In the genomic region with DNA sequence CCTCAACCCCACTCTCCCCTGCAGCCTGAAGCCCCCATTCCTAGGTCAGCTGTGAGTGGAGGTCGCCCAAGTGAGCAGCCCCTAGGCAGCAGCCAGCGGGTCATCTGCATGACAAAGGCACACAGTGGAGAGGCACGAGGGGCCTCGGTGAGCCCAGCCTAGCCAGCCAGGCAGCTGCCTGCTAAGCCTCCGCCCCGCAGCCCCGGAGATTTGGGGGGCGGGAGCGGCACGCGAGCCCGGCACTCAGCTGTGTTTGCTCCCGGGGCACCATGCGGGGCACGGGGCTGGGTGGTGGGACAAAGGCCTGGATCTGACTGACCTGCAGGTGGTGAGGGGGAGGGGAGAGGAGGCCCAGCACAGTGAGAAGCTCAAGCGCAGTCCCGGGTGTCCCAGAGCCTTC, we compare ENCODE assay signal across 11 mouse cellular contexts. TPM values are rescaled to one million over a fixed set of nuclear protein-coding genes. Genes with fewer than 3 reads are reported as not detected.
DNase-seq lines count a peak whose midpoint lies in the region; ATAC-seq and TF ChIP-seq lines count a peak whose summit lies in the region.
"Had no signal": no experiment of that assay in that cellular context is flagged by ENCODE, and none has a peak within 500 bp of the region (broad histone marks: within the 10 kb centered on the region; RNA-seq: fewer than 3 reads in every experiment).

No protein-coding gene starts in this region.

- no peak overlapping the region for H3K27ac ChIP-seq in liver, embryonic 12.5 days
- H3K27ac ChIP-seq in liver, postnatal 0 days (ENCODE audit: low read depth) = no peak overlapping the region
- H3K27ac ChIP-seq in forebrain, embryonic 11.5 days (ENCODE audit: low read depth, low read length) = no peak overlapping the region
- H3K27ac ChIP-seq in limb, embryonic 14.5 days (replicated peaks; ENCODE audit: low read depth, low read length) = no peak overlapping the region
- no peak overlapping the region for H3K27ac ChIP-seq in stomach, embryonic 15.5 days

- TF ChIP-seq POLR2A in limb, embryonic 14.5 days (IDR thresholded peaks at IDR 0.05; ENCODE audit: borderline replicate concordance, extremely low read depth, insufficient read depth, insufficient read length) = no peak

- TF ChIP-seq CTCF in liver, postnatal 0 days (IDR thresholded peaks at IDR 0.05; ENCODE audit: low read depth) = no peak

- no peak for TF ChIP-seq EP300 in liver, postnatal 0 days (IDR thresholded peaks at IDR 0.05; ENCODE audit: low read depth)

- peaks cover 95% of the 10 kb centered on the region for H3K27me3 ChIP-seq in liver, embryonic 12.5 days (replicated peaks)
- H3K27me3 ChIP-seq in liver, postnatal 0 days (ENCODE audit: insufficient read depth, low read length) = peaks cover 23% of the 10 kb centered on the region
- peaks cover 17% of the 10 kb centered on the region for H3K27me3 ChIP-seq in forebrain, embryonic 11.5 days (ENCODE audit: control insufficient read depth, insufficient read depth, low read length)
- H3K27me3 ChIP-seq in limb, embryonic 14.5 days (ENCODE audit: control insufficient read depth, insufficient read depth, low read length) = no peaks in the 10 kb centered on the region
- H3K27me3 ChIP-seq in stomach, embryonic 15.5 days (replicated peaks) = 0 out of 2 replicates have a peak, but pooled peaks cover 4% of the 10 kb centered on the region

- no peak for ATAC-seq in liver, embryonic 12.5 days
- no peak for ATAC-seq in liver, postnatal 0 days
- peak; percentile 87 for ATAC-seq in forebrain, embryonic 11.5 days (replicated peaks; ENCODE audit: low FRiP score)
- ATAC-seq in limb, embryonic 14.5 days (ENCODE audit: low FRiP score, low read depth) = 0 out of 2 replicates have a peak, but pooled peaks have one; percentile 23
- no peak for ATAC-seq in stomach, embryonic 15.5 days (ENCODE audit: insufficient read depth, low FRiP score, low read depth)
- ATAC-seq: lung, postnatal 0 days had no signal

- peak overlapping the region; percentile 35 for H3K4me2 ChIP-seq in liver, embryonic 12.5 days
- no peak overlapping the region for H3K4me2 ChIP-seq in liver, postnatal 0 days (ENCODE audit: low read depth, low read length)
- peak overlapping the region; percentile 56 for H3K4me2 ChIP-seq in forebrain, embryonic 11.5 days (ENCODE audit: low read depth, low read length, severe bottlenecking)
- peak overlapping the region; percentile 30; the same call in 1 of the 2 replicates for H3K4me2 ChIP-seq in limb, embryonic 14.5 days (replicated peaks; ENCODE audit: low read depth, low read length, severe bottlenecking)
- peak overlapping the region; percentile 41 for H3K4me2 ChIP-seq in stomach, embryonic 15.5 days

- no peaks in the 10 kb centered on the region for H3K36me3 ChIP-seq in liver, embryonic 12.5 days
- no peaks in the 10 kb centered on the region for H3K36me3 ChIP-seq in liver, postnatal 0 days (replicated peaks; ENCODE audit: insufficient read depth, low read length)
- H3K36me3 ChIP-seq in forebrain, embryonic 11.5 days (ENCODE audit: control insufficient read depth, insufficient read depth, low read length) = no peaks in the 10 kb centered on the region
- H3K36me3 ChIP-seq in limb, embryonic 14.5 days (ENCODE audit: control insufficient read depth, insufficient read depth, low read length) = no peaks in the 10 kb centered on the region
- H3K36me3 ChIP-seq in stomach, embryonic 15.5 days = no peaks in the 10 kb centered on the region

- H3K4me1 ChIP-seq in liver, embryonic 12.5 days = peaks cover 12% of the 10 kb centered on the region
- H3K4me1 ChIP-seq in liver, postnatal 0 days (ENCODE audit: insufficient read depth) = peaks cover 3% of the 10 kb centered on the region; the same call in 1 of the 2 replicates
- H3K4me1 ChIP-seq in forebrain, embryonic 11.5 days (replicated peaks; ENCODE audit: control insufficient read depth, insufficient read depth, low read length) = peaks cover 14% of the 10 kb centered on the region
- H3K4me1 ChIP-seq in limb, embryonic 14.5 days (ENCODE audit: control insufficient read depth, insufficient read depth, low read length) = peaks cover 2% of the 10 kb centered on the region; the same call in 1 of the 2 replicates
- peaks cover 15% of the 10 kb centered on the region for H3K4me1 ChIP-seq in stomach, embryonic 15.5 days

- no peak overlapping the region for H3K9ac ChIP-seq in liver, embryonic 12.5 days
- H3K9ac ChIP-seq in liver, postnatal 0 days (replicated peaks) = no peak overlapping the region
- H3K9ac ChIP-seq in forebrain, embryonic 11.5 days (ENCODE audit: low read length) = peak overlapping the region; percentile 28; the same call in 1 of the 2 replicates
- H3K9ac ChIP-seq in limb, embryonic 14.5 days (ENCODE audit: low read depth, low read length, severe bottlenecking) = peak overlapping the region; percentile 40
- no peak overlapping the region; the same call in 1 of the 2 replicates for H3K9ac ChIP-seq in stomach, embryonic 15.5 days

- H3K4me3 ChIP-seq in liver, embryonic 12.5 days = no peak overlapping the region
- no peak overlapping the region for H3K4me3 ChIP-seq in liver, postnatal 0 days (ENCODE audit: low read depth, low read length)
- peak overlapping the region; percentile 18; the same call in 1 of the 2 replicates for H3K4me3 ChIP-seq in forebrain, embryonic 11.5 days (ENCODE audit: low read depth, low read length)
- no peak overlapping the region for H3K4me3 ChIP-seq in limb, embryonic 14.5 days (replicated peaks; ENCODE audit: low read length)
- no peak overlapping the region for H3K4me3 ChIP-seq in stomach, embryonic 15.5 days (replicated peaks)

- no peaks in the 10 kb centered on the region for H3K9me3 ChIP-seq in liver, embryonic 12.5 days (replicated peaks)
- H3K9me3 ChIP-seq in liver, postnatal 0 days (ENCODE audit: low read length) = no peaks in the 10 kb centered on the region
- H3K9me3 ChIP-seq in forebrain, embryonic 11.5 days (ENCODE audit: control insufficient read depth, low read length) = no peaks in the 10 kb centered on the region
- H3K9me3 ChIP-seq in limb, embryonic 14.5 days (ENCODE audit: control insufficient read depth, low read length) = no peaks in the 10 kb centered on the region
- H3K9me3 ChIP-seq in stomach, embryonic 15.5 days = no peaks in the 10 kb centered on the region

- WGBS in liver, embryonic 12.5 days (ENCODE audit: insufficient replicate concordance) = 18% methylated on average over 16 of the region's 17 CpGs
- WGBS in liver, postnatal 0 days (ENCODE audit: insufficient replicate concordance) = 15% methylated on average over 17 of the region's 17 CpGs
- 2% methylated on average over 16 of the region's 17 CpGs for WGBS in forebrain, embryonic 11.5 days
- WGBS in limb, embryonic 14.5 days = 4% methylated on average over 10 of the region's 17 CpGs
- WGBS in stomach, embryonic 15.5 days = 3% methylated on average over 17 of the region's 17 CpGs

- DNase-seq in liver, postnatal 0 days = no peak
- peak; percentile 78 for DNase-seq in forebrain, embryonic 11.5 days (ENCODE audit: low spot score)
- no peak for DNase-seq in limb, embryonic 14.5 days (ENCODE audit: low spot score)
- no peak for DNase-seq in urinary bladder, adult 2 months (ENCODE audit: low spot score)
- no peak for DNase-seq in cerebellum, postnatal 36 days
- DNase-seq in ovary, postnatal 14 days (ENCODE audit: low spot score) = no peak
- DNase-seq: cerebellum, adult 2 months; heart, postnatal 36 days had no signal

RNA-seq across cellular contexts. Expression of gene Dnajb8, which starts 13.9 kb away (rescaled TPM):
- polyA plus RNA-seq in liver, embryonic 12.5 days (2016; fragmentation: Nextera tagmentation; extraction: Ambion mirVana) = not detected in 2 replicates
- not detected in 2 replicates for polyA plus RNA-seq in liver, postnatal 0 days (2015; fragmentation: Nextera tagmentation; extraction: Ambion mirVana)
- polyA plus RNA-seq in forebrain, embryonic 11.5 days (2014; fragmentation: Nextera tagmentation; extraction: Ambion mirVana) = not detected in 2 replicates
- polyA plus RNA-seq in limb, embryonic 14.5 days (2012; rRNA removed) = not detected in 2 replicates
- not detected in 2 replicates for polyA plus RNA-seq in limb, embryonic 14.5 days (2014; fragmentation: Nextera tagmentation; extraction: Ambion mirVana)
- polyA plus RNA-seq in stomach, embryonic 15.5 days (2015; fragmentation: Nextera tagmentation; extraction: Ambion mirVana) = not detected in 2 replicates
- not detected in 2 replicates for polyA plus RNA-seq in urinary bladder, adult 2 months (2012; rRNA removed)
- polyA plus RNA-seq: cerebellum, adult 2 months; lung, postnatal 0 days had no signal

RNA-seq across cellular contexts. Expression of gene Gata2, which starts 42.3 kb away (rescaled TPM):
- polyA plus RNA-seq in liver, embryonic 12.5 days (2016; fragmentation: Nextera tagmentation; extraction: Ambion mirVana) = 13.3 and 15.7 TPM in 2 replicates
- polyA plus RNA-seq in liver, postnatal 0 days (2015; fragmentation: Nextera tagmentation; extraction: Ambion mirVana) = 4.1 and 4.4 TPM in 2 replicates
- 6.3 and 7.9 TPM in 2 replicates for polyA plus RNA-seq in forebrain, embryonic 11.5 days (2014; fragmentation: Nextera tagmentation; extraction: Ambion mirVana)
- 15.7 and 18.4 TPM in 2 replicates for polyA plus RNA-seq in limb, embryonic 14.5 days (2012; rRNA removed)
- polyA plus RNA-seq in limb, embryonic 14.5 days (2014; fragmentation: Nextera tagmentation; extraction: Ambion mirVana) = 18.1 and 19.3 TPM in 2 replicates
- 7.0 and 12.0 TPM in 2 replicates for polyA plus RNA-seq in stomach, embryonic 15.5 days (2015; fragmentation: Nextera tagmentation; extraction: Ambion mirVana)
- 41.4 and 55.5 TPM in 2 replicates for polyA plus RNA-seq in urinary bladder, adult 2 months (2012; rRNA removed)

Comparison
In these comparisons a context has a peak if more than half of its experiments do, and no peak if none do; other contexts are left out.
1. ATAC-seq: peak in forebrain, embryonic 11.5 days (single experiment) and limb, embryonic 14.5 days (single experiment); none in liver, embryonic 12.5 days (single experiment), liver, postnatal 0 days (single experiment) and stomach, embryonic 15.5 days (single experiment).
2. H3K9ac ChIP-seq: peak in forebrain, embryonic 11.5 days (single experiment) and limb, embryonic 14.5 days (single experiment); none in liver, embryonic 12.5 days (single experiment), liver, postnatal 0 days (single experiment) and stomach, embryonic 15.5 days (single experiment).